Comparison of ENCODE assay signal across 14 mouse cellular contexts in the genomic region with DNA sequence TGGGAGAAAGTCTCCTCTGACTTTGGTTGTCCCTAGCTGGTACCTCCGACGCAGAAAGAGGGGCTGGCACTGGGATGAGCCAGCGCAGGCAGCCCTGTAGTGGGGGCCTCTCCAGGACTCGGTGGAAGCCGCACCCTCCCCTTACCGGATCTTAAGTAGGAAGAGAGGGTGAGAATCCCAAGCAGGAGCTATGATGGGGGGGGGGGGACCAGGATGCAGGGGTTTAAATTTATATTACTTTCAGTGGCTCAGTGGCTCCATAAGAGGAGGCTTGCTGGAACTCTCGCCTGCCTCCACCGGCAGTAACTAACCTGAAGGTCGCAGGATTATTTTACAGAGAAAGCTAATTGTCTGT. TPM values are rescaled to one million over a fixed set of nuclear protein-coding genes. Genes with fewer than 3 reads are reported as not detected.
DNase-seq lines count a peak whose midpoint lies in the region; ATAC-seq lines count a peak whose summit lies in the region.
"Had no signal": no experiment of that assay in that cellular context is flagged by ENCODE, and none has a peak within 500 bp of the region (broad histone marks: within the 10 kb centered on the region; RNA-seq: fewer than 3 reads in every experiment).

No protein-coding gene starts in this region.

- ATAC-seq in kidney, embryonic 14.5 days (ENCODE audit: low FRiP score, low TSS enrichment), result peak; percentile 29; the same call in 1 of the 2 replicates
- no peak for ATAC-seq in embryonic facial prominence, embryonic 13.5 days (ENCODE audit: insufficient number of reproducible peaks, insufficient read depth, low FRiP score, low TSS enrichment, low read depth)
- ATAC-seq in hindbrain, embryonic 12.5 days (ENCODE audit: low FRiP score), result no peak
- ATAC-seq in midbrain, embryonic 16.5 days, result no peak

- DNase-seq in kidney, postnatal 36 days, result no peak
- DNase-seq in spleen, postnatal 36 days (ENCODE audit: low spot score in 2 of 2), result no peak
- DNase-seq in retina, postnatal 1 day, result no peak
- DNase-seq in urinary bladder, postnatal 14 days (ENCODE audit: low spot score), result no peak
- DNase-seq: cerebellum, adult 11 months; gastrocnemius, postnatal 36 days; lung, adult 2 months; right cerebral cortex, postnatal 14 days had no signal

- H3K9me3 ChIP-seq in kidney, embryonic 14.5 days (ENCODE audit: control insufficient read depth, low read length), result no peaks in the 10 kb centered on the region
- no peaks in the 10 kb centered on the region for H3K9me3 ChIP-seq in embryonic facial prominence, embryonic 13.5 days
- no peaks in the 10 kb centered on the region for H3K9me3 ChIP-seq in hindbrain, embryonic 12.5 days (replicated peaks)
- H3K9me3 ChIP-seq in midbrain, embryonic 16.5 days (replicated peaks; ENCODE audit: control insufficient read depth, low read length, poor library complexity, severe bottlenecking), result no peaks in the 10 kb centered on the region

- no peak overlapping the region for H3K27ac ChIP-seq in kidney, embryonic 14.5 days (ENCODE audit: low read depth, low read length)
- H3K27ac ChIP-seq in embryonic facial prominence, embryonic 13.5 days, result no peak overlapping the region
- peak overlapping the region; percentile 40; the same call in 1 of the 2 replicates for H3K27ac ChIP-seq in hindbrain, embryonic 12.5 days
- H3K27ac ChIP-seq in midbrain, embryonic 16.5 days (ENCODE audit: low read length), result no peak overlapping the region

- H3K27me3 ChIP-seq in kidney, embryonic 14.5 days (ENCODE audit: control insufficient read depth, insufficient read depth, low read length), result peaks cover 81% of the 10 kb centered on the region
- H3K27me3 ChIP-seq in embryonic facial prominence, embryonic 13.5 days, result peaks cover 95% of the 10 kb centered on the region
- H3K27me3 ChIP-seq in hindbrain, embryonic 12.5 days, result peaks cover 76% of the 10 kb centered on the region
- peaks cover 37% of the 10 kb centered on the region for H3K27me3 ChIP-seq in midbrain, embryonic 16.5 days (ENCODE audit: control insufficient read depth, insufficient read depth, low read depth, low read length)

- no peak overlapping the region for H3K9ac ChIP-seq in kidney, embryonic 14.5 days (ENCODE audit: low read depth, low read length)
- no peak overlapping the region for H3K9ac ChIP-seq in embryonic facial prominence, embryonic 13.5 days
- peak overlapping the region; percentile 43; the same call in 1 of the 2 replicates for H3K9ac ChIP-seq in hindbrain, embryonic 12.5 days
- H3K9ac ChIP-seq in midbrain, embryonic 16.5 days (ENCODE audit: low read depth, low read length), result no peak overlapping the region

- 0% methylated on average over 9 of the region's 9 CpGs for WGBS in kidney, embryonic 14.5 days
- 0% methylated on average over 9 of the region's 9 CpGs for WGBS in embryonic facial prominence, embryonic 13.5 days
- under 1% methylated on average over 9 of the region's 9 CpGs for WGBS in hindbrain, embryonic 12.5 days
- 0% methylated on average over 9 of the region's 9 CpGs for WGBS in midbrain, embryonic 16.5 days

- H3K4me2 ChIP-seq in kidney, embryonic 14.5 days (replicated peaks; ENCODE audit: low read depth, low read length), result no peak overlapping the region
- peak overlapping the region; percentile 11; the same call in 1 of the 2 replicates for H3K4me2 ChIP-seq in embryonic facial prominence, embryonic 13.5 days
- H3K4me2 ChIP-seq in hindbrain, embryonic 12.5 days (replicated peaks), result peak overlapping the region; percentile 35
- peak overlapping the region; percentile 34 for H3K4me2 ChIP-seq in midbrain, embryonic 16.5 days (ENCODE audit: low read length)

- H3K4me3 ChIP-seq in kidney, embryonic 14.5 days (ENCODE audit: low read length), result no peak overlapping the region
- no peak overlapping the region for H3K4me3 ChIP-seq in embryonic facial prominence, embryonic 13.5 days
- H3K4me3 ChIP-seq in hindbrain, embryonic 12.5 days, result peak overlapping the region; percentile 9; the same call in 1 of the 2 replicates
- no peak overlapping the region for H3K4me3 ChIP-seq in midbrain, embryonic 16.5 days (ENCODE audit: low read depth, low read length)

- peaks cover 8% of the 10 kb centered on the region for H3K4me1 ChIP-seq in kidney, embryonic 14.5 days (ENCODE audit: control insufficient read depth, insufficient read depth, low read length)
- H3K4me1 ChIP-seq in embryonic facial prominence, embryonic 13.5 days, result peaks cover 31% of the 10 kb centered on the region
- peaks cover 38% of the 10 kb centered on the region for H3K4me1 ChIP-seq in hindbrain, embryonic 12.5 days
- H3K4me1 ChIP-seq in midbrain, embryonic 16.5 days (ENCODE audit: control insufficient read depth, insufficient read depth, low read length), result peaks cover 15% of the 10 kb centered on the region

- H3K36me3 ChIP-seq in kidney, embryonic 14.5 days (ENCODE audit: control insufficient read depth, insufficient read depth, low read length), result no peaks in the 10 kb centered on the region
- H3K36me3 ChIP-seq in embryonic facial prominence, embryonic 13.5 days, result no peaks in the 10 kb centered on the region
- no peaks in the 10 kb centered on the region for H3K36me3 ChIP-seq in hindbrain, embryonic 12.5 days
- no peaks in the 10 kb centered on the region for H3K36me3 ChIP-seq in midbrain, embryonic 16.5 days (ENCODE audit: control insufficient read depth, insufficient read depth, low read length)
- H3K36me3 ChIP-seq: G1E had no signal

RNA-seq across cellular contexts. Expression of a gene that starts 5.0 kb away (rescaled TPM):
- polyA plus RNA-seq in kidney, embryonic 14.5 days (2014; fragmentation: Nextera tagmentation; extraction: Ambion mirVana), result not detected in 2 replicates
- polyA plus RNA-seq in embryonic facial prominence, embryonic 13.5 days (2015; fragmentation: Nextera tagmentation; extraction: Ambion mirVana), result 0.26 and 0.32 TPM in 2 replicates
- 43.9 and 48.7 TPM in 2 replicates for polyA plus RNA-seq in hindbrain, embryonic 12.5 days (2016; fragmentation: Nextera tagmentation; extraction: Ambion mirVana)
- 5.2 and 16.9 TPM in 2 replicates for polyA plus RNA-seq in midbrain, embryonic 16.5 days (2015; fragmentation: Nextera tagmentation; extraction: Ambion mirVana)
- polyA plus RNA-seq: G1E; kidney, adult 2 months; lung, adult 2 months had no signal
